Mouse (Mus musculus) CD4-positive, CD25-positive, alpha-beta regulatory T cell, adult 4 months (primary cell): ENCODE data around the gene Evi2. TPM values are rescaled to one million over a fixed set of nuclear protein-coding genes. Genes with fewer than 3 reads are reported as not detected.

ENCODE experiments used
- ATAC-seq: one replicate; pipeline ENCODE4 v1.8.0; 2017
- polyA plus RNA-seq, 2 experiments: library from polyadenylated mRNA; unstranded; fragments of 100-300 nt; shearing (Covaris generic); gene quantifications; one replicate each; pipeline ENCODE4 v1.2.1; 2017

Evi2 gene
- polyA plus RNA-seq, 2 experiments from 2014 or later = 5.2 to 6.9 TPM

- no peak for ATAC-seq
These were observed 6.1 kb downstream of the Evi2 start for GRCm38 (mm10) chr11:79524310-79524575.

GRCm38 (mm10) chr11:79523560-79524309 is 6.7 kb downstream of the Evi2 start, which contains the start of gene Evi2b:
TSS of gene Evi2b (minus strand) at chr11:79523762.
- ATAC-seq = peak; percentile 36

- no peak for ATAC-seq
These were observed 7.4 kb downstream of the Evi2 start for GRCm38 (mm10) chr11:79522944-79523343.

DNA sequence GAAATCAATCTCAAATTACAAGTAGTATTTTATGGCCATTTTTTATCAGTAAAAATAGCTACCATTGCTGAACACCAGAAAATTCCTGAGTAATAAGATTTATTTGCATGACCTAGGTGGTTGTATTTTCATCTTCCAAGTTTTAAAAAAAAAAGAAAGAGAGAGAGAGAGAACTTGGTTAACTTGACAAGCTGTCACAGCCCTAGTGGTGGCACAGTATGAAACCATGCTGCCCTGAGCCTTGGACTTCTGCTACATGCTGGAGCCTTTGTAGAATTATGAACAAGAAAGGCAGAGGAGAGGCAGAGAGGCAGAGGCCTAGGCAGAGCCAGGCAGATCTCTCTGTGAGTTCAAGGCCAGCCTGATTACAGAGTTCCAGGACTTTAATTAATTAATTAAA is 8.5 kb downstream of the Evi2 start:
- no peak for ATAC-seq

GRCm38 (mm10) chr11:79520772-79521171 is 9.6 kb downstream of the Evi2 start:
- no peak for ATAC-seq

- ATAC-seq = peak; percentile 87
These were observed 10.5 kb downstream of the Evi2 start for GRCm38 (mm10) chr11:79519878-79520291.

DNA sequence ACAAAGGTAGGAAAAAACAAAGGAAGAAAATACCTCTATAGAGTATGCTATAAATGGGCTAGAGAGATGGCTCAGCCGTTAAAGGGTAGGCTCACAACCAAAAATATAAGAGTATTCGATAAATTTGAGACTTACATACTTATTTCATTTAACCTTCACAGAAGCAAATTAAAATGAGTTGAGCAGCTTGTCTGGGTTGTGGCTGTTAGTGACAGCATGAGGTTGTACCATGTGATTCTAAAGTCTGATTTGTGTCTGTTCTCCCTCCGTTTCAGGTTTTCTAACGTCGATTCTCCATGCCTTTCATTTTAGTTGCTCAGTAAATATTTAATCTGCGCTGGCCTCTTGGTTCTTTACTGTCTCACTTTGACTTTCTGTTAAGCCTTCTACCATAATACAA is 11.1 kb downstream of the Evi2 start:
- no peak for ATAC-seq

DNA sequence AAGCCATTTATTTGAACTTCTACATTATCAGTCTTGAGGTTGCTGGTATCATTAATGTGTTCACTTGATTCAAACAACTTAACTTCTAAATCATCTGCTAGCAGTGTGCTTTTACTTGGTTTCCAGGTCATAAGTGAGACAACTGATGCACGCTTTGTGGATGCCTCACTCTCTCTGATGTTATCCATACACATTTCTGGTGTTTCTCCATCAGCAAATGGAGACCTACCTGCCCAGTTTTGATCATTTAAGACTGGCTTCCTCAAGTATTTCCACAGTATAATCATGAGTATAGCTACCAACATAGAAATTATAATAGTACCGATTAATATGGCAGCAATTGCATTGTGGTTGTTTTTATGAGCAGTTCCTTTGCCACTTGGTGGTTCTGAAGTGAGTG is 14.6 kb downstream of the Evi2 start:
- no peak for ATAC-seq

DNA sequence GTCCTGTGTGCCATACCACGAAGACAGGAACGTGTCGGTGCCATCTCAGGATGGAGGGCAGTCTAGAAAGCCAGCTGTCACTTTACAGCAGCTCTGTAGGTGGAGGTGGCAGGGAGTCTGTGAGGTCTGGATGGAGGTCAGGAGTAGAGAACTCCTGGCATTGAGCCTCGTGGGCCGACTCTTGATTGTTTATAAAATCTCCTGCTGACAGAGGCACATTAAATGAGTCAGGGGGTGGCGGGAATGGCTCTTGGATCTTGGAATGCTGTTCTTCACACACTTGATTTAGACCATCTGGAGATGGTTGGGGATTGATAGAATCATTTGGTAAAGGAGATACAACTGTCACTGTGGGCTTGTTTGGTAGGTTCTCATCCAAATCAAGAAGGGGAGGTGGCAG is 15.1 kb downstream of the Evi2 start:
- no peak for ATAC-seq

GRCm38 (mm10) chr11:79511970-79512369 is 18.4 kb downstream of the Evi2 start:
- ATAC-seq = no peak

DNA sequence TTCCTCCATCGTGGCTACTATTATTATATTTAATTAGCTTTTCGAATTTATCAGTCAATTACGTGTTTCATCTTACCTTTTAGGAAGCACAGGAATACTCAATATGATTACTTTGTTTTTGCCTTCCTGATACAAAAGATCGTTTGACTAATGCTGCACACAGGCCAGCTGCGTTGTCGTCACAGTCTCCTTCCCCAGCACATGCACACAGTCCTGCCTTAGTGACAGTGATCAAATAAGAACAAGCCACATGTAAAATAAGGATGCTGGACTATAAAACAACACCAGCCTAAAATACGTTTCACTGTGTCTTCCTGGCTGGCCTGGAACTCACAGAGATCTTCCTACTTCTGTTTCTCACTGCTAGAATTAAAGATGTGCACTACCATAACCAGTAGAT is 25.9 kb downstream of the Evi2 start:
- ATAC-seq = no peak

DNA sequence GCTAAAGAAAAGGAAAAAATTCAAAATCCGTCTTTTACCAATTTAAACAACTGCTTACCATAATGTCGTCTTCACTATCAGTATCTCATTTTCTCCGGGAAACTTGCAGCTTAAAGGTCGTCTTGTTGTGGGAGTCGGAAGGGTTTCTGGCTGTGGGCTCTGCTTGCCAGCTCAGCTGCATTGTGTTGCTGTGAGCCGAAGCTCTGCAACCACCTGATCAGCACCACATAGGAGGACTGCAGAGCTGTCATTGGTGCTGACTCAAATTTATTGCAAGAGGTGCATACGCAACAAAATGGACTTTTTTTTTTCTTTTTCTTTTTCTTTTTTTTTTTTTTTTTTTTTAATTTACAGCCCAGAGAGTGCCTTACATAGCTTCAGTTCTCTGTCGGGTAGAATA is 26.5 kb downstream of the Evi2 start, which contains the start of gene Omg:
Gene Omg, minus strand, starts transcription at position 240 of the 400 bp plus-strand sequence.
- ATAC-seq = no peak

DNA sequence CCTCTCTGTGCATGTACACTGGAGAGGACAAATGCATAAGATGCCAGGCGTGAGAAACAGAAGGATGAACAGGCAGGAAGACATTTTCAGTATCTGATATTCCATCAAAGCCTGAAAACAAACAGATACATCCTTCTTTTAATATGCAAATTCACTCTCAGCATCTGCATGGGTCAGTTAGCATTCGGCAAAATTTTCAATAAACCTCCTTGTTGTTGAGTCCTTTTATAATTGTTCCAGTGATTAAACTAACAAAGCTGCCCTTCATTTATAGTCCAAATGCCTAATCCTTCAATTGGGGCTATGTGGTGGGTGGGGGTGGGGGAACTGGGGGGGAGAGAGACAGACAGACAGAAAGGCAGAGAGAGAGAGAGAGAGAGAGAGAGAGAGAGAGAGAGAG is 27.5 kb downstream of the Evi2 start:
- no peak for ATAC-seq

- ATAC-seq = no peak
These were observed 35.2 kb downstream of the Evi2 start for GRCm38 (mm10) chr11:79494976-79495800.

DNA sequence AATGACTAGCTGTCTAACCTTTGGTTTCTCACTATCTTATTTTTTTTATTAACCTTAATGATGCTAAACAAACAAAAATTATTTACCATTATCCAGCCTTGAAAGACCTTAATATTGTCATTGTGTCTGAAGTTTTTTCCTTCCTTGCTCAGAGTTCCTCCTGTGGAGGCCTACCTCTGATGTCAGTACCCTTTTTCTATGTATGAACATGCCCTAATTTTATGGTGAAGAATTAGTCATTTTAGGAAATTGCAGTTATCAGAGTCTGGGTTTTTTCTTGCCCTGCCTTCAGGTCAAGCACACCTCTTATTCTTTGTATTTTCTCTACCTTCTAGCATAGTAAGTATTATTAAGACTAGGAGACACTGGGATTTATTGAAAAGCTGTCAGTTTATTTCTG is 45.7 kb downstream of the Evi2 start:
- ATAC-seq = no peak

- ATAC-seq = no peak
These were observed 46.4 kb downstream of the Evi2 start for GRCm38 (mm10) chr11:79483876-79484528.

DNA sequence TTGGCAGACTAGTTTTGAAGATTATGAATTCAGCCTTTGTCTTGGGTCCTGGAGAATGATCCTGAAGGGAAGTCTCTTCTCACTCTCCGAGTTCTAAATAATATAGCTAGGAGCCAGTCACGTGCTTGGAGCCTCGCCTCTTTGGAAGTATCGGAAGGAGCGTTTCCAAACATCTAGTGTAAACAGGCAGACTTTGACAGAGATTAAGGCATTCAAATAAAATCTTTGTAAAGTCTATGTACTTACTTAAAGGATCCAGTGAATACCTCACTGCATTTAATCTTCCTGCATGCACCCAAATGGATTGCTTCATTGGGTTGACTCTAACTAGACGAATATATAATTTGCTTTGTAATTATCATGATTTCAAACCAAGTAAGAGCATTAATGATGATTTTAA is 47.0 kb downstream of the Evi2 start:
- ATAC-seq = no peak

DNA sequence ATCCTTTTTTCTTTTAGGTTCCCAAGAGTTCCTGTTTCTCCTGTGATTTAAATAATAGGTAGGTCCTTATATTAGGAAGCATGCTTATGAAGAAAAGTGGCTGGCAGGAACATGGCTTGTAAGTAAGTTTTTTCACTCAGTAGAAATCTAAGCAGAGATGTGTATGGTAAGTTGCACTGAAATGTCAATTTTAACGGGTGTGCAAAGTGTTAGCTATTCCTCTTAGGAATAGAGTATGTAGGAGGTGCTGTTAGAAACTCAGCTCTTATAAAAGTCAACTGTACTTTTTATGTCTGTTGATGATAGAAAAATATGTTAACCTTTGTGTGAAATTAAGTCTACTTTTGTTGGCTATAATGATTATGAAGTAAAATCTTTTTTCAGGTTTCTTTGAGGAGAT is 62.3 kb downstream of the Evi2 start:
- ATAC-seq = no peak

Other genes starting within 250 kb of the Evi2 start
- gene Gm9964, start 233.7 kb downstream of the Evi2 start, polyA plus RNA-seq = not detected
- gene Nf1, start 190.9 kb downstream of the Evi2 start, polyA plus RNA-seq = 1 to 10 TPM; 1.6 to 2.5 TPM
- not detected for gene Omg, start 26.5 kb downstream of the Evi2 start, polyA plus RNA-seq
- 10 to 100 TPM; 70.5 to 70.9 TPM for gene Evi2b, start 6.8 kb downstream of the Evi2 start, polyA plus RNA-seq
- gene Evi2a, start within 50 bp of the Evi2 start, polyA plus RNA-seq = 10 to 100 TPM; 43.8 to 53.2 TPM
- 10 to 100 TPM in 1 of 2 experiments, 1 to 10 TPM in 1; 8.3 to 13.0 TPM for gene Rab11fip4, start 60.6 kb upstream of the Evi2 start, polyA plus RNA-seq